Mouse (Mus musculus): ENCODE data around the gene Il5ra.

Gene Il5ra

GRCm38 (mm10) chr6:106748887-106749388 is at the start of gene Il5ra:
Gene Il5ra, minus strand, starts transcription at chr6:106749037.
- DNase-seq, result no peak

DNA sequence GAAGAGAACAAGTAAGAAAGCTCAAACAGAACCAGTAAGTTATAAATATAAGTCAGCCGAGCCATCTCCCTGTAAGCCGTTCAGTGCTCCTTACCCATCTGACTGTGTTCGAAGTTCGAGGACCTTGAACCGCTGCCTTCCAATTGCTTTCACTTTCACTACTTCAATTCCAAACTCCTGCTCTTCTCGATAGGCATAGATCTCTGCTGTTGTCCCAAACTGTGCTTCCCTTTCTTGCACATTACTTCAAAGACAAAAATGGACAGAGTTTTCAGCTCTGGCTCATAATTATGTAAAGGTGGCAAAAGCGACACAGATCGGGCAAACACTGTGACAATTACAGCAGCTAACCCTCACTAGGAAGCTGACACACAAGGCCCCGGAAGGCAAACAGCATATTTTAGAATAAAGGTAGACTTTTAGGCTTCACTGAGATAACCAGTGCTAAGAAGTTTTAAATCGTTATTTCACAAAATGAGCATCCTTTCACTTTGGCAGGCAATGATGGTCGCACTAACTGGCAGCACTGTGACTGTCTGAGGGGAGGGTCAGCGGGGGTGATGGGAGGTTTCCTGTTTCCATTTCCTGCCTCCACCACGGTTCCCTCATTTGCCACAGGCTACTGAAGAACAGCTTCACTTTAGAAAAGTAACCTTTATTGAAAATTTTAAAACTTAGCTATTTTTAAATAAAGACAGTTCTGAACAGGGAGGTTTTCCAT is 45.4 kb upstream of the Il5ra start:
- DNase-seq, result no peak

- no peak for DNase-seq
Observed at GRCm38 (mm10) chr6:106793621-106794020, 44.8 kb upstream of the Il5ra start.

DNA sequence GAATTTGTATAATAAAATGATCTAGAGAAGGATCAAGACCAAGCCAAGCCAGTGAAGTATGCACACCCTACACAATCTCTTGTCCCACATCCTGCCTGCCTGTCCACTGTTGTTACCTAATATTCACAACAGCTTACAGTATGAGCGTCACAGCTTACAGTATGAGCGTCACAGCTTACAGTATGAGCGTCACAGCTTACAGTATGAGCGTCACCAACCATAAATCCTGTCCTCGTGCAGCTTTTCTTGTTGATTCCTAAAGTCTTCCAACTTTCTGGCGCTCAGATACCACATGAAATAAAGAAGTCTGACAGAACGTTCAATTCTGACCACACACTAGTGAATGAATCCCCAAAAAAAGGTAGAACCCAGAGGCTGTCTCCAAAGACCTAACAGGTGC is 44.3 kb upstream of the Il5ra start:
- DNase-seq, result no peak

- DNase-seq, result no peak
Observed at GRCm38 (mm10) chr6:106792486-106792885, 43.6 kb upstream of the Il5ra start.

DNA sequence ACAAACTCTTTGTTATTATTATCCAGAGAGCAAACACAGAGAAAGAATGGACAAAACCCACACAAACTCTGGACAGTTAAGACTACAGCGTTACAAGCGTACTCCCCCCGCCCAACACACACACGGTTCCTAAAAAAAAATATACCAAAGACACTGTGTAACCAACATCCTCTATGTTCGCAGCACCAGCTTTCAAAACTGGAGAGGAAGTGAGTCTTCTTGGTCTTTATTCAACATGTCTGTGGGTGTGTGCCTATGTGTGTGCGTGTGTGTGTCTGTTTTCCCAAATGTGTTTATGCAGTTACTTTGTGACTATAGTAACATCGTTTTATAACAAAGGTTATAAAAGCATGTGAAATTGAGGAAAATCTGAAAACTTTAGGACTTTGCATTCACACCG is 42.6 kb upstream of the Il5ra start:
- DNase-seq, result no peak

- no peak for DNase-seq
Observed at GRCm38 (mm10) chr6:106787138-106787537, 38.3 kb upstream of the Il5ra start.

DNA sequence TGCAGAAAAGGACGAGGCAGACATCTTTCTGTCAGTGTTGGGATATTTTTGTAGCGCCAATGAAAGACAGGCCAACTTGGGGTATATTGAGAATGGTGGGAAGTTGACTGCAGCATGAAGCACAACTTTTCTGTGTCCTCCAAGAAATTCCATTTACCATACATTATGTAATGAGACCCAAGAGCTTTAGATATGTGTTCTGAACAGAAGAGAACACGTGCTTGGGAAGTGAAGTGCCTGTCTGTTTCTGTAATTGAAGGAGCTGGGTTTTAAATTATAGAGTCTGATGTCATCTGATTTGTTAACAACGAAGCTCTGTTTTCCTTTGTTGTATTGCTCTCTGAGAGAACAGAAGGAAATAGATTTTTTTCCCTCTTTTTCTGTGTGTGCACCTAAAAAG is 21.2 kb upstream of the Il5ra start:
- no peak for DNase-seq

- no peak for DNase-seq
Observed at GRCm38 (mm10) chr6:106769290-106769866, 20.5 kb upstream of the Il5ra start.

DNA sequence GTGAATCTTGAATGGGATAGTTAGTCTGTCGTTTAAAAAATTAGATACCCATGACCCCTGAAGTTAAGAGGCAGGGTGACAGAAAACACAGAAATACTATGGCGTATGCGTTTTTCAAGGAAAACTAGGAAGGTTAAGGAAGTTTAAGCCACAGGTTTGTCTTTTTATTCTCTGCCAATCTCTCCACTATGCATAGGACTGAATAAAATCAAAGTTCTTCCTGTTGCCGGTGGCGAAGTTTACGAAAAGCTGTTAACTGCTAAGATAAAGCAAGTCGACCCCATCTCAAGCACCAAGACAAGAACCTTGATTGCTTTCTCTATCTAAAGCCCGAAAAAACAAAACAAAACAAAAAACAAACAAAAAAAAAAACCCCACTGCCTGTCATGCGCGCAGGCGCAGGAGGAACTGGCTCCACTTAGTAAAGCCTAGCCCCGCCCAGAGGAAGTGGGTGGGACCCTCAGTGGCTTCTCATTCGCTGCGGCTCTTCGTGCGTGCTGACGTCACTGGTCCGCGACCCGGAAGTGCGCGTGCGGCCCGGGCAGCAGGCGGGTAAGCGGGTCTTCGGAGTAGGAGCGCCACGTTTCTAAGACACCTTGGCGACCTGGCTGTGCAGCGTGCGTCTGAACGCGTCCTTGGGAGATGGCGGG is 19.9 kb upstream of the Il5ra start, which contains the start of gene Trnt1:
Trnt1 (plus strand) TSS at position 481 of the 650 bp plus-strand sequence.
- DNase-seq, result peak; percentile 99

GRCm38 (mm10) chr6:106766774-106767173 is 17.9 kb upstream of the Il5ra start:
- DNase-seq, result no peak

- no peak for DNase-seq
Observed at GRCm38 (mm10) chr6:106765892-106766291, 17.1 kb upstream of the Il5ra start.

DNA sequence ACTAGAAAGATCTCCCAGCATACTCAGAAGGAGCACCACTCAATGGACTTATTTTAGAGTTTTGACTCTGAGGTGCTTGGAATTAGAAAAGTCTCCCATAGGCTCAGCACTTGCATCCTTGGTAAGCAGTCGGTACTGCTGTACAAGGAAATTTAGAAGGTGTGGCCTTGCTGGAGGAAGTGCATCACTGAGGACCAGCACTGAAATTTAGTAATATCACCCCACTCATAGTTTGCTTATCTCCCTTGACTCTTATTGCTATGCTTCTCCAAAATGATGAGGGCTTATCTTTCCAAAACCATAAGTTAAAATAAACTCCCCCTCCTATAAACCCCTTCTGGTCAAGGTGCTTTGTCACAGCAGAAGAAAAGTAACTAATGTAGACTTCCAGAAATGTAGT is 12.6 kb upstream of the Il5ra start:
- DNase-seq, result no peak

DNA sequence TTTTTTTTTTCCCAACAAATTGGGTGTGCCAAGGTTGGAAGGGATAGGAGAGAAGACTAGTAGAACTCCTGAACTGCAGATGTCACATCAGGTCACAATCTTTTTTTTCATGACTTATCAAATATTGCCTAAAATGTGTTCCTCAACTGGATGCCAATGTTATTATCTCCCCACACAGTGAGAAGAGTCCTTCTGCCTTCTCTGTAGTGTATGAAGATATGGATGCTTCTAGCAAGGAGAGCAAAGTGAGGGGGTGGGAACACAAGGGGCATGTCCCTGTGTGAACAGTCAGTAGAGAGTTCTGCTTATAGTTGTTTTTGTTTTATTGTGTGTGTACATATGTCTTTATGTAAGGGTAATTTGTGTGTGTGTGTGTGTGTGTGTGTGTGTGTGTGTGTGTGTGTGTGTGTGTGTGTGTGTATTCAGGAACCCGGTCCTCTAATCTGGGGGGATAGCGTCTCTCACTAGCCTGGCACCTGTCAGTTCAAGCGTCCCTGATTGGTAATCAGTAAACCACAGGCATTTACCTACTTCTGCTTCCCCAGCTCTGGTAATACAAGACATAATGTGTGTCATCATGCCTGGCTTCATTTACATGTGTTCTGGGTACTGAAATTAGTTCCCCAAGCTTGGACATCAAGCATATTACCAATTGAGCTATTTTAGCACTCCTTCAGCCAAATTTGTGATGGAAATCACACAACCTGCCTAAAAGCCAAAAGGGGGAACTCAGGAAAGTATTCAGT is 11.8 kb upstream of the Il5ra start:
- no peak for DNase-seq

DNA sequence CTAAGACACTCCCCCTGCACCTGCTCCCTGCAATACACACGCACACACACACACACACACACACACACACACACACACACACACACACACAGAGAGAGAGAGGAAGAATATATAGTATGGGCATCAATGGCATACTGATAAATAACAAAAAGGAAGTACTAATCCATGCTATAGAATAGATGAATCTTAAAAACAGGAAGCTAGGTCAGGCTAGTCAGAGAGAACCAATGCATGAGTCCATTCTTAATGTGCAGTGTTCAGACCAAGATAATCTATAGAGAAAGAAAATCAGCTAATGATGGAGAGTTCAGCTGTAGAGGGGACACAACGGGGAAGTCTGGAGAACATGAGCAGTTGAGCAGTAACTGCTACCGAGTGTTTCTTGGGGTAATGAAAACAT is 9.5 kb upstream of the Il5ra start:
- no peak for DNase-seq

GRCm38 (mm10) chr6:106750291-106750690 is 1.5 kb upstream of the Il5ra start:
- no peak for DNase-seq

- DNase-seq, result no peak
Observed at GRCm38 (mm10) chr6:106747804-106748203, 1.0 kb downstream of the Il5ra start.

- DNase-seq, result no peak
Observed at GRCm38 (mm10) chr6:106747251-106747650, 1.6 kb downstream of the Il5ra start.

- DNase-seq, result no peak
Observed at GRCm38 (mm10) chr6:106745673-106746394, 3.0 kb downstream of the Il5ra start.

GRCm38 (mm10) chr6:106743556-106744233 is 5.1 kb downstream of the Il5ra start:
- no peak for DNase-seq

- no peak for DNase-seq
Observed at GRCm38 (mm10) chr6:106740244-106740825, 8.5 kb downstream of the Il5ra start.

- DNase-seq, result no peak
Observed at GRCm38 (mm10) chr6:106738229-106738628, 10.6 kb downstream of the Il5ra start.
